Mouse (Mus musculus) liver, embryonic 14.5 days (tissue): Measurements from ENCODE around the gene Tmem86a.

Source experiments
- CTCF ChIP-seq: IDR thresholded peaks from 2 replicates; pipeline ENCODE4 v1.5.1; 2016; ENCODE audit warnings: antibody characterized with exemption, low read depth, control low read depth
- EP300 ChIP-seq: IDR thresholded peaks from 2 replicates; pipeline ENCODE4 v1.6.1; 2016; ENCODE audit warnings: antibody characterized with exemption, low read depth

DNA sequence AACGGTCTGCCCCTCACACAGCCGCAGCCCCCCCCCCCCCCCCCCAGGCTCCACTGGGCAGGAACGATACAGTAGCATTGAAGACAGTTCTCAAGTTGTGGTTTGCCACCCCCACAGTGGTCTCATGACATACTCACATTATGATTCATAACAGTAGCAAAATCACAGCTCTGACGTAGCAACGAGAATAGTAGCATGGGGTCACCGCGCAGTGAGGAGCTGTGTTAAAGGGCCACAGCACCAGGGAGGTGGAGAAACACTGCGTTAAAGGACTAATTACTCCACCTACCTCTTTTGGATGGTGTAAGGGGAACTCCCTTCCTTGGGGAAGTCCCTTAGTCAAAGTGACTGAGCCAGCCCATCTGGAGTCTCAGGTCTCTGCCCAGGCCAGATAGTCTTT, 27.9 kb upstream of the Tmem86a start:
- no peak for TF ChIP-seq CTCF
- TF ChIP-seq EP300, result no peak
